In the genomic region with DNA sequence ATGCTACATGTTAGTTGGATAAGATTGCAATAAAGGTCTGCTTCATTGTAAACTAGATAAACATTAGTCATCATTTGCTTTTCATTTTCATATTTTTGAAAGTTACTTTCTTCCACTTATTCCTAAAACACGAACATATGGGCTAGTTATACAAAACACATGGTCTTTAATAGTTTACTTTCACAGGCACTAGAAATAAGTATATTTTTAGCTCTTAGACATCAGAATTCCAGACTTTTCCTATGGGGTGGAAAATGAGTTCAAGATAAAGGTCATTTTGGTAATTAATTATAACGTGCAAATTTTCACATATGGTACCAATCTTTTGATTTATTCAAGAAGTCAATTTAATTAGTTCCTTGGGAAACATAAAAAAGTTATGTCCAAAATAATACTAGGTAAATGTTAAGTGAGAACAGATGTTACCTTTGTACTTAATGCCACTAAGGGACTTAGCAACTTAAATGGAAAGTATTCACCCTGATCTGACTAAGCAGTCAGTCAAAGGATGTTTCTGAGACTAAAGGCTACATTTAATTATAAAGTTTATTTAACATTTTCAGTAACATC, we compare ENCODE assay signal across 25 mouse cellular contexts. TPM values are rescaled to one million over a fixed set of nuclear protein-coding genes. Genes with fewer than 3 reads are reported as not detected.
DNase-seq lines count a peak whose midpoint lies in the region; ATAC-seq and TF ChIP-seq lines count a peak whose summit lies in the region.
"Had no signal": no experiment of that assay in that cellular context is flagged by ENCODE, and none has a peak within 500 bp of the region (broad histone marks: within the 10 kb centered on the region; RNA-seq: fewer than 3 reads in every experiment).

No protein-coding gene starts in this region.

- TF ChIP-seq POLR2A in limb, embryonic 14.5 days (IDR thresholded peaks at IDR 0.05; ENCODE audit: borderline replicate concordance, extremely low read depth, insufficient read depth, insufficient read length), result no peak

- no peaks in the 10 kb centered on the region for H3K9me3 ChIP-seq in kidney, postnatal 0 days (replicated peaks; ENCODE audit: low read length)
- no peaks in the 10 kb centered on the region for H3K9me3 ChIP-seq in limb, embryonic 14.5 days (ENCODE audit: control insufficient read depth, low read length)
- H3K9me3 ChIP-seq: embryonic facial prominence, embryonic 12.5 days; forebrain, embryonic 12.5 days; heart, embryonic 13.5 days; hindbrain, embryonic 15.5 days had no signal

- DNase-seq in kidney, postnatal 0 days (ENCODE audit: low spot score), result peak; percentile 20
- DNase-seq in kidney, postnatal 10 days, result no peak
- peak; percentile 1 for DNase-seq in brain, embryonic 18.5 days (ENCODE audit: low read depth, low spot score)
- peak; percentile 60 for DNase-seq in forelimb bud, embryonic 11.5 days (ENCODE audit: low read depth, low spot score)
- DNase-seq in limb, embryonic 14.5 days (ENCODE audit: low spot score), result peak; percentile 60
- DNase-seq in left cerebral cortex, postnatal 25 days (ENCODE audit: low spot score in 2 of 2), result no peak
- DNase-seq in ovary, postnatal 14 days (ENCODE audit: low spot score), result no peak
- no peak for DNase-seq in adrenal gland, adult (ENCODE audit: inconsistent age in 2 of 2, low spot score in 1 of 2)
- DNase-seq: adrenal gland, postnatal 10 days; cerebellum, adult 18-20 months; cerebellum, adult 9-11 months; cerebellum, postnatal 36 days; gastrocnemius, adult 2 months; gastrocnemius, postnatal 25 days; heart, postnatal 36 days had no signal

- no peaks in the 10 kb centered on the region for H3K27me3 ChIP-seq in kidney, postnatal 0 days (ENCODE audit: insufficient read depth, low read length)
- peaks cover 8% of the 10 kb centered on the region; the same call in 1 of the 2 replicates for H3K27me3 ChIP-seq in limb, embryonic 14.5 days (ENCODE audit: control insufficient read depth, insufficient read depth, low read length)
- H3K27me3 ChIP-seq: forebrain, embryonic 12.5 days; heart, embryonic 13.5 days; hindbrain, embryonic 15.5 days had no signal

- intact Hi-C loops in left cerebral cortex, postnatal 25 days (cut with DNase I), result no loop called here

- 65% methylated on average over 2 of the region's 2 CpGs for WGBS in kidney, postnatal 0 days
- 21% methylated on average over 2 of the region's 2 CpGs for WGBS in limb, embryonic 14.5 days

- H3K36me3 ChIP-seq in kidney, postnatal 0 days (ENCODE audit: insufficient read depth, low read length), result no peaks in the 10 kb centered on the region
- peaks cover 9% of the 10 kb centered on the region; the same call in 1 of the 2 replicates for H3K36me3 ChIP-seq in limb, embryonic 14.5 days (ENCODE audit: control insufficient read depth, insufficient read depth, low read length)
- H3K36me3 ChIP-seq: embryonic facial prominence, embryonic 12.5 days; hindbrain, embryonic 15.5 days had no signal

- H3K4me3 ChIP-seq in kidney, postnatal 0 days (replicated peaks; ENCODE audit: low read depth, low read length), result no peak overlapping the region
- H3K4me3 ChIP-seq in limb, embryonic 14.5 days (replicated peaks; ENCODE audit: low read length), result no peak overlapping the region
- H3K4me3 ChIP-seq: embryonic facial prominence, embryonic 12.5 days; forebrain, embryonic 12.5 days; gastrocnemius, adult 2 months; heart, embryonic 13.5 days; hindbrain, embryonic 15.5 days had no signal

- no peak overlapping the region for H3K4me2 ChIP-seq in kidney, postnatal 0 days (ENCODE audit: low read length)
- no peak overlapping the region for H3K4me2 ChIP-seq in limb, embryonic 14.5 days (replicated peaks; ENCODE audit: low read depth, low read length, severe bottlenecking)
- H3K4me2 ChIP-seq: embryonic facial prominence, embryonic 12.5 days; forebrain, embryonic 12.5 days; heart, embryonic 13.5 days; hindbrain, embryonic 15.5 days had no signal

- no peak for ATAC-seq in kidney, postnatal 0 days (replicated peaks; ENCODE audit: low FRiP score, low read depth)
- peak; percentile 63 for ATAC-seq in limb, embryonic 14.5 days (ENCODE audit: low FRiP score, low read depth)
- ATAC-seq: forebrain, embryonic 16.5 days; inflammation-experienced regulatory T-cells, adult 6 months had no signal

- H3K9ac ChIP-seq in kidney, postnatal 0 days (ENCODE audit: low read depth, low read length), result no peak overlapping the region
- H3K9ac ChIP-seq in limb, embryonic 14.5 days (ENCODE audit: low read depth, low read length, severe bottlenecking), result no peak overlapping the region
- H3K9ac ChIP-seq: embryonic facial prominence, embryonic 12.5 days; forebrain, embryonic 12.5 days; heart, embryonic 13.5 days; hindbrain, embryonic 15.5 days had no signal

- no peak overlapping the region for H3K27ac ChIP-seq in kidney, postnatal 0 days
- H3K27ac ChIP-seq in limb, embryonic 14.5 days (replicated peaks; ENCODE audit: low read depth, low read length), result no peak overlapping the region
- H3K27ac ChIP-seq: embryonic facial prominence, embryonic 12.5 days; forebrain, embryonic 12.5 days; gastrocnemius, adult 2 months; heart, embryonic 13.5 days; hindbrain, embryonic 15.5 days had no signal

- no peaks in the 10 kb centered on the region for H3K4me1 ChIP-seq in kidney, postnatal 0 days (replicated peaks; ENCODE audit: insufficient read depth, low read length)
- peaks cover 17% of the 10 kb centered on the region for H3K4me1 ChIP-seq in limb, embryonic 14.5 days (ENCODE audit: control insufficient read depth, insufficient read depth, low read length)
- H3K4me1 ChIP-seq: forebrain, embryonic 12.5 days; hindbrain, embryonic 15.5 days had no signal

- TF ChIP-seq CTCF in kidney, postnatal 0 days (IDR thresholded peaks at IDR 0.05; ENCODE audit: low read depth), result no peak

RNA-seq across cellular contexts. Expression of gene 1700019A02Rik, which starts 14.3 kb away (rescaled TPM):
- polyA plus RNA-seq in kidney, postnatal 0 days (2015; fragmentation: Nextera tagmentation; extraction: Ambion mirVana), result not detected in 2 replicates
- polyA plus RNA-seq in limb, embryonic 14.5 days (2012; rRNA removed), result 0.14 and 0.17 TPM in 2 replicates
- not detected in 2 replicates for polyA plus RNA-seq in limb, embryonic 14.5 days (2014; fragmentation: Nextera tagmentation; extraction: Ambion mirVana)
- not detected for total RNA-seq in left cerebral cortex, postnatal 25 days (2021)
- total RNA-seq: adrenal gland, postnatal 10 days; adrenal gland, postnatal 4 days; gastrocnemius, adult 2 months; gastrocnemius, postnatal 25 days; granulocyte monocyte progenitor cell, adult 5-6 weeks; heart, postnatal 36 days had no signal
- polyA plus RNA-seq: embryonic facial prominence, embryonic 12.5 days; forebrain, embryonic 12.5 days; forebrain, embryonic 16.5 days; heart, embryonic 13.5 days; heart, postnatal 0 days; hindbrain, embryonic 11.5 days; hindbrain, embryonic 15.5 days; inflammation-experienced regulatory T-cells, adult 6 months had no signal

Comparison
In these comparisons a context has a peak if more than half of its experiments do, and no peak if none do; other contexts are left out.
1. DNase-seq: peak in kidney, postnatal 0 days (single experiment), brain, embryonic 18.5 days (single experiment), forelimb bud, embryonic 11.5 days (single experiment) and limb, embryonic 14.5 days (single experiment); none in kidney, postnatal 10 days (single experiment), left cerebral cortex, postnatal 25 days (0 of 2), ovary, postnatal 14 days (single experiment) and adrenal gland, adult (0 of 2).